ENCODE assay signal across 17 mouse cellular contexts in genomic region chr5:76026805-76027204, GRCm38 (mm10). TPM values are rescaled to one million over a fixed set of nuclear protein-coding genes. Genes with fewer than 3 reads are reported as not detected.
DNase-seq lines count a peak whose midpoint lies in the region; ATAC-seq and TF ChIP-seq lines count a peak whose summit lies in the region.
"Had no signal": no experiment of that assay in that cellular context is flagged by ENCODE, and none has a peak within 500 bp of the region (broad histone marks: within the 10 kb centered on the region; RNA-seq: fewer than 3 reads in every experiment).

No protein-coding gene starts in this region.

- H3K36me3 ChIP-seq in kidney, embryonic 15.5 days: no peaks in the 10 kb centered on the region
- no peaks in the 10 kb centered on the region for H3K36me3 ChIP-seq in forebrain, embryonic 11.5 days (ENCODE audit: control insufficient read depth, insufficient read depth, low read length)
- H3K36me3 ChIP-seq: embryonic facial prominence, embryonic 13.5 days; heart, embryonic 12.5 days had no signal

- peaks cover 9% of the 10 kb centered on the region for H3K4me1 ChIP-seq in kidney, embryonic 15.5 days
- H3K4me1 ChIP-seq in brown adipose tissue, adult 24 weeks (ENCODE audit: control insufficient read depth, insufficient read depth, insufficient read length, low read length): peaks cover 35% of the 10 kb centered on the region
- no peaks in the 10 kb centered on the region for H3K4me1 ChIP-seq in forebrain, embryonic 11.5 days (replicated peaks; ENCODE audit: control insufficient read depth, insufficient read depth, low read length)
- H3K4me1 ChIP-seq: forebrain, embryonic 13.5 days had no signal

- intact Hi-C loops in gastrocnemius, adult 2 months (cut with DNase I): loop anchor here (5.0 to 10.0 kb wide), 2 partner anchors 88 to 155 kb away; no protein-coding TSS in a partner anchor

- no peaks in the 10 kb centered on the region for H3K27me3 ChIP-seq in kidney, embryonic 15.5 days
- no peaks in the 10 kb centered on the region for H3K27me3 ChIP-seq in forebrain, embryonic 11.5 days (ENCODE audit: control insufficient read depth, insufficient read depth, low read length)
- H3K27me3 ChIP-seq: embryonic facial prominence, embryonic 13.5 days; forebrain, embryonic 13.5 days; heart, embryonic 12.5 days had no signal

- H3K27ac ChIP-seq in gastrocnemius, adult 2 months: peak overlapping the region; percentile 53; the same call in 1 of the 2 replicates
- no peak overlapping the region for H3K27ac ChIP-seq in kidney, embryonic 15.5 days
- peak overlapping the region; percentile 68 for H3K27ac ChIP-seq in brown adipose tissue, adult 24 weeks (replicated peaks; ENCODE audit: low read depth, low read length)
- H3K27ac ChIP-seq in forebrain, embryonic 11.5 days (ENCODE audit: low read depth, low read length): no peak overlapping the region
- H3K27ac ChIP-seq: embryonic facial prominence, embryonic 13.5 days; forebrain, embryonic 13.5 days had no signal

- no peaks in the 10 kb centered on the region for H3K9me3 ChIP-seq in kidney, embryonic 15.5 days (replicated peaks)
- no peaks in the 10 kb centered on the region for H3K9me3 ChIP-seq in forebrain, embryonic 11.5 days (ENCODE audit: control insufficient read depth, low read length)
- H3K9me3 ChIP-seq: embryonic facial prominence, embryonic 13.5 days; forebrain, embryonic 13.5 days; heart, embryonic 12.5 days had no signal

- WGBS in kidney, embryonic 15.5 days: 44% methylated on average over 6 of the region's 6 CpGs
- WGBS in forebrain, embryonic 11.5 days: 79% methylated on average over 6 of the region's 6 CpGs

- no peak overlapping the region for H3K4me2 ChIP-seq in kidney, embryonic 15.5 days
- H3K4me2 ChIP-seq in forebrain, embryonic 11.5 days (ENCODE audit: low read depth, low read length, severe bottlenecking): no peak overlapping the region
- H3K4me2 ChIP-seq: embryonic facial prominence, embryonic 13.5 days; forebrain, embryonic 13.5 days; heart, embryonic 12.5 days had no signal

- H3K9ac ChIP-seq in kidney, embryonic 15.5 days: no peak overlapping the region
- no peak overlapping the region for H3K9ac ChIP-seq in forebrain, embryonic 11.5 days (ENCODE audit: low read length)
- H3K9ac ChIP-seq: embryonic facial prominence, embryonic 13.5 days; forebrain, embryonic 13.5 days; forebrain, postnatal 0 days; heart, embryonic 12.5 days had no signal

- H3K4me3 ChIP-seq in gastrocnemius, adult 2 months: no peak overlapping the region
- no peak overlapping the region for H3K4me3 ChIP-seq in kidney, embryonic 15.5 days (replicated peaks)
- no peak overlapping the region for H3K4me3 ChIP-seq in brown adipose tissue, adult 24 weeks (ENCODE audit: insufficient read depth, low read depth, low read length)
- H3K4me3 ChIP-seq in forebrain, embryonic 11.5 days (ENCODE audit: low read depth, low read length): no peak overlapping the region
- H3K4me3 ChIP-seq: embryonic facial prominence, embryonic 13.5 days; forebrain, embryonic 13.5 days; heart, embryonic 12.5 days had no signal

- 0 out of 2 replicates have a peak, but pooled peaks have one; percentile 56 for ATAC-seq in kidney, embryonic 15.5 days (replicated peaks; ENCODE audit: low FRiP score)
- ATAC-seq in forebrain, embryonic 11.5 days (replicated peaks; ENCODE audit: low FRiP score): no peak
- ATAC-seq: forebrain, embryonic 13.5 days; forebrain, postnatal 0 days; hindbrain, embryonic 16.5 days had no signal

- DNase-seq in gastrocnemius, adult 2 months: no peak
- DNase-seq in gastrocnemius, postnatal 10 days: no peak
- DNase-seq in kidney, adult 9 months: no peak
- peak; percentile 19 for DNase-seq in 3T3-L1 (ENCODE audit: low read depth, low spot score)
- DNase-seq in forebrain, embryonic 11.5 days (ENCODE audit: low spot score): no peak
- DNase-seq in urinary bladder, postnatal 14 days (ENCODE audit: low spot score): no peak
- DNase-seq: adrenal gland, adult 8-10 months; cerebellum, adult 11-12 months; cerebellum, adult 9-11 months; gastrocnemius, postnatal 36 days had no signal

- no peak for TF ChIP-seq CTCF in gastrocnemius, adult 2 months (IDR thresholded peaks at IDR 0.05)

RNA-seq across cellular contexts. Expression of gene Kdr, which starts 48.5 kb away (rescaled TPM):
- 10 to 100 TPM; 11.8 to 16.9 TPM for total RNA-seq in gastrocnemius, adult 2 months (2021)
- total RNA-seq in gastrocnemius, postnatal 10 days (2021): 10 to 100 TPM; 38.5 to 48.0 TPM
- 37.8 and 41.7 TPM in 2 replicates for polyA plus RNA-seq in kidney, embryonic 15.5 days (2015; fragmentation: Nextera tagmentation; extraction: Ambion mirVana)
- 22.0 and 39.9 TPM in 2 replicates for polyA plus RNA-seq in brown adipose tissue, adult 24 weeks (2012; ENCODE audit: insufficient read depth, insufficient read length, missing spikeins)
- 28.8 and 28.9 TPM in 2 replicates for polyA plus RNA-seq in forebrain, embryonic 11.5 days (2014; fragmentation: Nextera tagmentation; extraction: Ambion mirVana)

Comparison
In these comparisons a context has a peak if more than half of its experiments do, and no peak if none do; other contexts are left out.
1. H3K27ac ChIP-seq: peak in gastrocnemius, adult 2 months (single experiment) and brown adipose tissue, adult 24 weeks (single experiment); none in kidney, embryonic 15.5 days (single experiment) and forebrain, embryonic 11.5 days (single experiment).